Mouse (Mus musculus) stomach, postnatal 0 days (tissue): ENCODE measurements at regions not wholly inside any gene's neighbourhood (a gene's known extent, or its start where the extent isn't known, plus 50 kb on each side); places are given as distances from the start of the nearest gene placed in this dataset.

Source experiments
- ATAC-seq: fragments of 200-750 bp; cut with Nextera tagmentation; 2 replicates; pipeline ENCODE4 v1.8.0; 2017; ENCODE audit not compliant: low FRiP score, low TSS enrichment
- DNase-seq: peaks from one replicate; pipeline ENCODE4 v3.0.0-alpha.2; 2016; ENCODE audit warnings: low spot score
- H3K27ac ChIP-seq: fragments of 300-500 bp; sonication (generic); replicated peaks from 2 replicates; pipeline ENCODE4 v1.5.1; 2014; ENCODE audit warnings: mild to moderate bottlenecking, control low read depth
- H3K27me3 ChIP-seq: fragments of 300-500 bp; sonication (generic); 2 replicates; pipeline ENCODE4 v1.6.1; 2014; ENCODE audit warnings: low read length; ENCODE audit not compliant: control insufficient read depth, insufficient read depth
- H3K36me3 ChIP-seq: fragments of 300-500 bp; sonication (generic); 2 replicates; pipeline ENCODE4 v1.6.1; 2014; ENCODE audit warnings: low read length, mixed read lengths; ENCODE audit not compliant: control insufficient read depth, insufficient read depth
- H3K4me1 ChIP-seq: fragments of 300-500 bp; sonication (generic); replicated peaks from 2 replicates; pipeline ENCODE4 v1.6.1; 2014; ENCODE audit warnings: antibody characterized with exemption; ENCODE audit not compliant: control insufficient read depth, insufficient read depth
- H3K4me2 ChIP-seq: fragments of 300-500 bp; sonication (generic); replicated peaks from 2 replicates; pipeline ENCODE4 v1.6.1; 2014; ENCODE audit warnings: low read depth, mild to moderate bottlenecking, control low read depth, moderate library complexity
- H3K4me3 ChIP-seq: fragments of 300-500 bp; sonication (generic); 2 replicates; pipeline ENCODE4 v1.5.1; 2014; ENCODE audit warnings: low read depth, low read length, control low read depth
- H3K9ac ChIP-seq: fragments of 300-500 bp; sonication (generic); 2 replicates; pipeline ENCODE4 v1.6.1; 2014; ENCODE audit warnings: mild to moderate bottlenecking, low read length, control low read depth, mixed read lengths
- H3K9me3 ChIP-seq: fragments of 300-500 bp; sonication (generic); 2 replicates; pipeline ENCODE4 v1.6.1; 2016; ENCODE audit warnings: low read length; ENCODE audit not compliant: control insufficient read depth
- CTCF ChIP-seq: IDR thresholded peaks from 2 replicates; pipeline ENCODE4 v1.5.1; 2016; ENCODE audit warnings: antibody characterized with exemption, low read depth, mild to moderate bottlenecking, moderate library complexity
- EP300 ChIP-seq: optimal IDR thresholded peaks from 2 replicates; pipeline ENCODE3; 2016; ENCODE audit warnings: antibody characterized with exemption
- WGBS: fragments of 180-500 bp; shearing (Covaris S2); extraction: QIAGEN DNeasy Blood & Tissue Kit; methylation state at CpG from one replicate; pipeline ENCODE4 v1.1.7; 2014; 5-methylcytosine and 5-hydroxymethylcytosine counted together

GRCm38 (mm10) chr2:11013154-11013553 lies 158.8 kb upstream of the Prkcq start:
- ATAC-seq: no peak
- TF ChIP-seq CTCF: no peak
- TF ChIP-seq EP300: no peak
- H3K4me2 ChIP-seq: no peak overlapping the region

GRCm38 (mm10) chr2:11016446-11016845 lies 155.5 kb upstream of the Prkcq start:
- no peak overlapping the region for H3K4me2 ChIP-seq
- no peak overlapping the region for H3K27ac ChIP-seq
- H3K27me3 ChIP-seq: no peaks in the 10 kb centered on the region
- no peaks in the 10 kb centered on the region for H3K4me1 ChIP-seq
- ATAC-seq (no peak), DNase-seq (no peak)
- H3K9ac ChIP-seq: no peak overlapping the region
- TF ChIP-seq EP300 (no peak), CTCF (no peak)
- H3K36me3 ChIP-seq: no peaks in the 10 kb centered on the region
- no peak overlapping the region for H3K4me3 ChIP-seq
- 79% methylated on average over 1 of the region's 1 CpGs for WGBS
- no peaks in the 10 kb centered on the region for H3K9me3 ChIP-seq

More at GRCm38 (mm10) chr2:11013154-11013553, 158.8 kb upstream of the Prkcq start:
- Histone ChIP-seq H3K9me3 (no peaks in the 10 kb centered on the region), H3K4me3 (no peak overlapping the region), H3K27ac (no peak overlapping the region), H3K36me3 (no peaks in the 10 kb centered on the region), H3K4me1 (no peaks in the 10 kb centered on the region), H3K27me3 (no peaks in the 10 kb centered on the region), H3K9ac (no peak overlapping the region)
- DNase-seq: no peak
- WGBS: 92% methylated on average over 3 of the region's 3 CpGs

DNA sequence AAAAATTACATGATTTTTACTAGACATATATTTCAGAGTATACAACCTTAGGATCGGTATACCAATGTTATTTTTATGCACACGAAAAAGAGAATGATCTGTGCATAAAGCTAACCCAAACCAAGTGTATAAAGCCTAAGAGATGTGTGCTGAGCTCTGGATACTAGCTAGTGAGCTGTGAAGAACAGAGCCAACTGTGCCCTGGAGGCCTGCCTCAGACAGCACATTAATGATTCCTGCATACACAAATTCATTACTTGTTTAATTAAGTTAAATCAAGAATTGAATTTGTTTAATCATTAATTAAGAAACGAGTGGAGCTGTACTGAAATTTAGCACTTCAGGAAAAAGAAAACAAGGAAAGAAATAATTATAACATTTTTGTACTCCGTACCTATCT lies 139.0 kb upstream of the Prkcq start:
- TF ChIP-seq CTCF: no peak
- TF ChIP-seq EP300: no peak
- H3K9me3 ChIP-seq: no peaks in the 10 kb centered on the region

GRCm38 (mm10) chr2:11034178-11034577 lies 137.7 kb upstream of the Prkcq start:
- Histone ChIP-seq H3K9ac (no peak overlapping the region), H3K9me3 (no peaks in the 10 kb centered on the region), H3K4me1 (no peaks in the 10 kb centered on the region), H3K4me3 (no peak overlapping the region), H3K27me3 (no peaks in the 10 kb centered on the region), H3K27ac (no peak overlapping the region), H3K4me2 (no peak overlapping the region), H3K36me3 (no peaks in the 10 kb centered on the region)
- WGBS: 60% methylated on average over 1 of the region's 1 CpGs
- DNase-seq (no peak), ATAC-seq (no peak)
- TF ChIP-seq EP300 (no peak), CTCF (no peak)

More for the DNA sequence above, 139.0 kb upstream of the Prkcq start:
- ATAC-seq (no peak), DNase-seq (no peak)
- no peaks in the 10 kb centered on the region for H3K4me1 ChIP-seq
- no peak overlapping the region for H3K4me3 ChIP-seq
- H3K9ac ChIP-seq: no peak overlapping the region
- no peaks in the 10 kb centered on the region for H3K27me3 ChIP-seq
- H3K27ac ChIP-seq: no peak overlapping the region
- no peaks in the 10 kb centered on the region for H3K36me3 ChIP-seq
- H3K4me2 ChIP-seq: no peak overlapping the region
- WGBS: 71% methylated on average over 4 of the region's 4 CpGs

- no peak overlapping the region for H3K4me3 ChIP-seq
- H3K9ac ChIP-seq: no peak overlapping the region
- 73% methylated on average over 10 of the region's 11 CpGs for WGBS
- no peak overlapping the region for H3K27ac ChIP-seq
- H3K9me3 ChIP-seq: no peaks in the 10 kb centered on the region
- H3K36me3 ChIP-seq: no peaks in the 10 kb centered on the region
- DNase-seq (no peak), ATAC-seq (no peak)
- H3K4me2 ChIP-seq: no peak overlapping the region
- TF ChIP-seq EP300 (no peak), CTCF (no peak)
- H3K27me3 ChIP-seq: no peaks in the 10 kb centered on the region
- no peaks in the 10 kb centered on the region for H3K4me1 ChIP-seq
Observed at GRCm38 (mm10) chr2:11037343-11037742, 134.6 kb upstream of the Prkcq start.

- H3K36me3 ChIP-seq: no peaks in the 10 kb centered on the region
- H3K4me1 ChIP-seq: no peaks in the 10 kb centered on the region
- H3K27ac ChIP-seq: no peak overlapping the region
- DNase-seq: no peak
- H3K4me3 ChIP-seq: no peak overlapping the region
- WGBS: 89% methylated on average over 5 of the region's 5 CpGs
- H3K9ac ChIP-seq: no peak overlapping the region
- no peak for ATAC-seq
- H3K4me2 ChIP-seq: no peak overlapping the region
- H3K27me3 ChIP-seq: no peaks in the 10 kb centered on the region
- no peaks in the 10 kb centered on the region for H3K9me3 ChIP-seq
- TF ChIP-seq EP300 (no peak), CTCF (no peak)
Observed at GRCm38 (mm10) chr2:11038440-11038839, 133.5 kb upstream of the Prkcq start.
